Mouse (Mus musculus) lung, postnatal 36 days (tissue): Measurements from ENCODE around the gene Higd1c.
A peak's percentile ranks its signal among the peaks of the same experiment; 100 is the strongest.
"Not testable (repeated sequence)": the region's sequence is repeated elsewhere in the genome, so short reads cannot be mapped to it uniquely, and the experiment has no call there.

Experiments used
- DNase-seq: peaks from one replicate; pipeline ENCODE4 v3.0.0; 2022; ENCODE audit warnings: mixed read lengths

Gene Higd1c

DNA sequence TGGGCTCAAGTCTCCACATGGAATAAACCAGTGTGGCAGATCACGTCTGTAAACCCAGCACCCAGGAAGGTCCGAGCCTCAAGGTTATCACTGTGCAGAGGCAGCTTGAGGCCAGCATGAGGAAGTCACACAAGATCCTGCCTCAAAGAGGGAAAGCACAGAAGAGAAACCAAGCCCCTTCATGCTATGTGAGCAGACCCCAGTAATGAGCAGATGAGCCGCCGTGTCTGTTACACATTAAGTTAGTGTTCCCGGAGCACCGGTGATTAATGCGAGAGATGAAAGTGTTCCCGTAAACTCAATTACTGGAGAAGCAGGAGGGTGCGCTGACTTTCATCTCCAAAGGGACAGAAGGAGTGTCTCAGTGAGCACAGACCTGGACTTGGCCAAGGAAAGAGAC is 1.6 kb downstream of the Higd1c start:
- not testable (repeated sequence) for DNase-seq

DNA sequence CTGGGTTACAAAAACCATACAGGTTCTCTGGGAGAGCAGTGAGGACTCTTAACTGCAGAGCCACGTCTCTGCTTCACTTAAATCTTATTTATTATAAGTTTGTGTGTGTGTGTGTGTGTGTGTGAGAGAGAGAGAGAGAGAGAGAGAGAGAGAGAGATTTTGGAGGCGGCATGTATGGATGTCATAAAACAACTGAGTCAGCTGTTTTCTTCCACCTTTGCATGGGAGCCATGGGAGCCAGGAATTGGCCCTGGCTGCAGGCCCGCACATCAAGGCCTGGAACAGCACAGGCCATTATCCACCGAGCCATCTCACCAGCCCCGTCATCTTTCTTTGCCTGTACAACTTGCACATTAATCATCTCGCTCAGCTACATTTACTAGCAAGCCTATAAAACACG is 2.8 kb downstream of the Higd1c start:
- no peak for DNase-seq

DNA sequence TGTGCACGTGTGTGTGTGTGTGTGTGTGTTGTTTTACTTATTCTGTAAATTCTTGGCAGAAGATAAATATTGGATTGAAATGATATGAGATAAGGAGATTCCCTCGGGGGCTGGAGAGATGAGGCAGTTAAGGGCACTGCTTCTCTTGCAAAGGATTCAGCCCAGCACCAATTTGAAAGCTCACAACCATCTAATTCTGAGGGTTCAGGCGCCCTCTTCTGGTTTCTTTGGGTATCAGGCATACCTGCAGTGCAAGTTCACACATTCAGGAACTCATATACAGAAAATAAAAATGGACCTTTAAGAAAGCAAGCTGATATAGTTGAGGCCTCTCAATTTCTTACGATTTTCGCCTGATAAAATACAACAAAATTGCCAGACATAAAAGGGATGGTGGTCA is 10.7 kb downstream of the Higd1c start:
- peak; percentile 88 for DNase-seq

DNA sequence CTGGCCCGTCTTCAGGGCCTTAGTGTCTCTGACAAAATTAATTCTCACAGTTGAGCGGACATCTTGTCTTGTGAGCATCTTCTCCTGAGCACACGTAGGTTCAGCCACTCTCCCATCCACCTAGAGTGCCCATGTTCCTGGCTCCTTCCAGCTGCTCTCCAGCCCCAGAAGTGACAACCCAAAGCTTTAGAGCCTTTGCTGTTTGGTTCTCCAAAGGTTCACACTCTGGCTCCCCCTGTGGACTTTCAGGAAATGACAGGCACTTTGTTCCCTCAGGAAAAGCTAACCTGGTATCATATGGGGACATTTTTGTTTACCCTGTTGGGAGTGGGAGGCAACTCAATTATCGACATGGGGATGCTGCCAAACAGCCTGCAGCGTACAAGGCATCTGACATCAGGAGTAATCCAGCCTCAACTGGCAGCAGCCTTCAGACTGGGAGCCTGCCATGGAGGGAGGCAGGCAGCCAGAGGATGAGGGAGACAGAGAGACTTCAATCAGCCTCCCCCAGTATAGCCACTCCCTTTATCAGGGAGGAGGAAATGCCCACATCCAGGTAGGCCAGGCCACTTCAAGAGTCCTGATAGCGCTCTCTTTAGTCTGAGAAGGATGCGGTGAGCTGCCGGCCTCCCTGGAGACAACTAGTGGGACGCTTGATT is 13.6 kb downstream of the Higd1c start:
- DNase-seq = not testable (repeated sequence)

DNA sequence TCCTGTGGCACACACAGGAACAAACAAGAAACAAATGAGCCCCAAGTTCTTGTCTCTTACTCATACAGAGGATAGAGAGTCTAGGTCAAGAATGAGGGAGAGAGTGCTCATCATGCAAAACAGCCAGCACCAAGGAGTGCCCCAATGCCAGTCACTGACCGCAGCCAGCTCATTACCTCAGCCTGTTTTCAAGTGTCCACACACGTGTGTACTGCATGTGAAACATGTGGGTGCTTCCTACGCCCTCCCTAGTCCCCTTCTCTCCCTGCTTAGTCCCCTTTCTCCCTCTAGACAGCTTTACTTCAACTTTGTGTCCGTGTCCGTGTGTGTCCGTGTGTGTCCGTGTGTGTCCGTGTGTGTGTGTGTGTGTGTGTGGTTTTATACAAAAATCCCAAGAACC is 15.3 kb downstream of the Higd1c start:
- peak; percentile 31 for DNase-seq

DNA sequence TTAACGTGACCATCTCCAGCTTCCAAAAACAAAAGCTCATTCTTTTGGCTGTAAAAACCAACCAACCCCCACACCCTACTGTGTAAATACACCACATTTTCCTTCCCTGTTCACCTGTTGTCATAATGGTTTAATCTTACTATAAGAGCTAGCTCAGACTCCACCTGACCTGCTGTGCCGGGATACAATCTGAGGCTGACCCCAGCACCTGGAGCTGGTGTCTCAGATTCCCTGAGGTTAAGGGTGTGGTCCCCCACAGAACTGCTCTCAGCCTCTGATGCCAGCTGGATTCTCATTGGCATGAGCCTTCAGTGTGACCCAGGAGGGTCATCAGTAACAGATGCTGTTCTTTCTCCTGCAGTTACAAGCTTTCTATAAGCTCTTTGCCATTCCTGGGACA is 15.8 kb downstream of the Higd1c start:
- DNase-seq = no peak

DNA sequence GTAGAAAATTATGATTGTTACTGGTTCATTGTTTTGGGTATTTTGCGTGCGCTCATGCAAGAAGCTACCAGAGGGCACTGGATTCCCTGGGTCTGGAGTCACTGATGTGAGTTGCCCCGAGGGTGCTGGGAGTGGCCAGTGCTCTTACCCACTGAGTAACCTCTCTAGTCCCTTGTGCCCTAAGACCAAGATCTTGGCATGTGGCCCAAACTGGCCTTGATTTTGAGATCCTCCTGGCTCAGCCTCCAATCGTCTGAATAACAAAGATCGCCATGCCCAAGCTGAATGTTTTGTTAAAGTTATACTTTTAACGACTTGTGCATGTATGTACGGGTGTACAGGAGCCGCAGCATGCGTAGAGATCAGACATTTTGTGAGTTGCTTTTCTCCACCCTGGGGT is 21.4 kb downstream of the Higd1c start:
- DNase-seq = no peak

DNA sequence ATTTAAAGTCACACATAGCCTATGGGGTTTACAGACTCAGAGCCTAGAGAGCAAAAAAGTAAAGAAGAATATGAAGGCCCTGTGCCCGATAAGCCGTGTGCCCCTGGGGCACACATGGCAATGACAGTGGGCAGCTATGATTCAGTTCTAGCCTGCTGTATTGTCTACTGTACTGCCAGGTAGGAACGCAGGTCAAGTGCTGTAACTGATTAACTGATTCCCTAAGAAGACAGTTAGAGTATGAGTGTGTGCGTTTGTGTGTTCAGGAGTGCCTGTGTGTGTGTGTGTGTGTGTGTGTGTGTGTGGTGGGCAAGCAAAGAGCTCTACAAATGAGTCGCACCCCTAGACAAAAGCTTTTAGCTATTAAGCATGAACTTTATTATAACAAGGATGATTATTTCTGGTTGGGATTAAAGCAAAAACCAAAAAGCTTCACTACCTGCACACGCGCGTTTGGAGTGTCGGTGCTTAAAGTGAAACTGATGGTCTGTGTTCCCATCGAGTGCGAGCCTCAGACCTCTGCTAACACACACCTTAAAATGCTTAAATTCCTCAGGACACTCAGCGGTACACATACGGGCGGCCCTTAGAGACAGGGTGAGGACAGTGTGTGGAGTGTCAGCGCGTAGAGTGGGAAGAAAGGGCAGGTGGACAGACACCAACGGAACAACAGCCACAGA is 23.3 kb downstream of the Higd1c start:
- peak; percentile 52 for DNase-seq

DNA sequence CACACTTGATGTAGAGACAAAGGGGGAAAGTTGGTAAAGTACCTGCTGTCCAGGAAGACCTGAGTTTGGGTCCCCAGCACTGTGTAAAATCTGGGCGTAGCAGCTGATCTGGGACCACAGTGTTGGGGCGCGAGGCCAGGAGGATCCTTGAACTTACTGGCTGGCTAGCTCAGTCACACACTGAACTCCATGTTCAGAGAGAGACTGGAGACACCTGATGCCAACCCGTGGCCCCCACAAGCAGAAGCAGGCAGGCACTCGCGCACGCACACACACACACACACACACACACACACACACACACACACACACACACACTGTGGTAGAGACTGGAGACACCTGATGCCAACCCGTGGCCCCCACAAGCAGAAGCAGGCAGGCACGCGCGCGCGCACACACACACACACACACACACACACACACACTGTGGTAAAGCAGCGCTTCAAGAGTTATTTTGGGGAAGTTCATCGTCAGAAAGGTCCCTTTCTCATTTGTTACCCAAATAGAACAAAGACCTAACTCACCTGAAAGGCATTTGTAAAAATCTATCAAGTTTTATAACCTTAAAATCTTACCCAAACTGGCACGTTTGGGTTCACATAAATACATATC is 24.0 kb downstream of the Higd1c start:
- DNase-seq = no peak

DNA sequence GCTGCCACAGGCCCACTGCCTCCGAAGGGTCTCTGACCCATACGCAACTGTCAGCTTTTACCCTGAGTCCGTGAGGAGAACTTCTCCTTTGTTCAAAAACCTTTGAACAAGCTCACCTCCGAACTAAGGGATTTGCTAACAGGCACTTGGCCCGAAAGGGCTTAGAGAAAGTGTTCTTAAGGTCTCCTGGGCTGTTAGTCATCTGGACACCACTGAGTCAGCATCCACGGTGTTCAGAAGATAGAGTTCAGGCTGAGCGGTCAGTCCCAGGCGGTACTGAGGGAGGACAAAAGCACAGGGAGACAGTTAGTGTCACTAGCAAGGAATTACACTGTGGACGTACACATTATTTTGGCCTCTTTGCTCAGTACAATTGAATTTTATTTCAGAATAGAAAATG is 24.5 kb downstream of the Higd1c start:
- no peak for DNase-seq

DNA sequence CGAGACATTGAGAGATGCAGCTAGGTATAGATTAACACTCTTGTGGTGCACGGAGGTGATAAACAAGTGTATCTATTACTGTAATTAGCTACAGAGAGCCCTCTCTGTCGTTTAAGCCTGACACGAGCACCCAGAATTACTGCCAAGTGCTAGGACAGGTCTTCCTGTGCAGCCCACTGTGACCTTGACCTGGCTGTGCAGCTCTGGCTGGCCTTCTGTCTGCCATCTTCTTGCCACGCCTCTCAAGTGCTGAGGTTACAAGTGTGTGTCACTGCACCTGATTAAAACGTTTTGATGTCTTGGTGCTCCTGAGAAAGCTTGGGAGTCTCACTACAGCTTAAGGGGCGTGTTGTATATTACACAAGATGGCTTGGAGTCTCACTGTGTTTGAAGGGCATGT is 26.7 kb downstream of the Higd1c start:
- no peak for DNase-seq

DNA sequence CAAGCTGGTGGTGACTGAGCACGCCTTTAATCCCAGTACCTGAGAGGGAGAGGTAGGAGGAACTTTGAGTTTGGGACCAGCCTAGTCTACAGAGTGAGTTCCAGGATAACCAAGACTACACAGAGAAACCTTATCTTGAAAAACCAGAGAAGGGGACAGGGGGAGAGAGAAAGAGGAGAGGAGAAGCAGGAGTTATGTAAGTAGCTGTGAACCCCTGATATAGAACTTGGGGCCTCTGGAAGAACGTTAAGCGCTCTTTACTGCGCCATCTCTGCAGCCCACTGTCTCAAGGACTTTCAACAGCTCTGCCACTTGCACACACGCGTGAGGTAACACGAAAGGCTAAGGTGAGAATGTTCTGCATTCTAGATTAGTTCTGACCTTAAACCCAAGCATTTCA is 27.3 kb downstream of the Higd1c start:
- no peak for DNase-seq

DNA sequence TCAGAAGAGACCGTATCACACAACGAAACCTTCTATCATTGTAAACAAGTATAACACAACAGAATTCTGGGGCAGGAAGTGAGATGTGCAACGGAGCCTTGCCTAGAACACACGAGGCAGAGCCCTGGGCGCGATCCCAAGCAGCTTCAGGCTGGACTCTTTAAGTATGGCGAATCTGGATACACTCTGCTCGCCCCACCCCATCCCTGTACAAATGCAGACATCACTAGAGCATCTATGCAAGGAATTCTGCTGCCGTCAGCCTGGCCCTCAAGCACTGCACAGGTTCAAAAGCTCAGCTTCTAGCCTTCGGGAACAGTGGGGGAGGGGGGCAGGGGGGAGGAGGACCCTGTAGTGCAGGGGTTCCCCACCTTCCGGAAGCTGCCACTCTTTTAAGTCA is 28.7 kb downstream of the Higd1c start:
- DNase-seq = no peak

DNA sequence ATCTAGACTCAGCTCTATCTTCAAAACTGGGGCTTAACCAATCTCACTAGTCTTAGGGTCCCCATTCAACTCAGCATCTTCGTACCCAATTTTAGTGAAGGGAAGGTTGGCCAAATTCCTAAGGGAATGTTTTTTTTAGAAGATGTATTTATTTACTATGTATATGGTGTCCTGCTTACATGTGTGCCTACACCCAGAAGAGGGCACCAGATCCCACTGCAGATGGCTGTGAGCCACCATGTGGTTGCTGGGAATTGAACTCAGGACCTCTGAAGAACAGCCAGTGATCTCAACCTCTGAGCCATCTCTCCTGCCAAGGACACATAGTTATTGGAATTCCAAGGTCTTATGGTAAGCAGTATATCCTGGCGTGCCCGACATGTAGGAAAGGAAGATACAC is 31.2 kb downstream of the Higd1c start:
- no peak for DNase-seq

DNA sequence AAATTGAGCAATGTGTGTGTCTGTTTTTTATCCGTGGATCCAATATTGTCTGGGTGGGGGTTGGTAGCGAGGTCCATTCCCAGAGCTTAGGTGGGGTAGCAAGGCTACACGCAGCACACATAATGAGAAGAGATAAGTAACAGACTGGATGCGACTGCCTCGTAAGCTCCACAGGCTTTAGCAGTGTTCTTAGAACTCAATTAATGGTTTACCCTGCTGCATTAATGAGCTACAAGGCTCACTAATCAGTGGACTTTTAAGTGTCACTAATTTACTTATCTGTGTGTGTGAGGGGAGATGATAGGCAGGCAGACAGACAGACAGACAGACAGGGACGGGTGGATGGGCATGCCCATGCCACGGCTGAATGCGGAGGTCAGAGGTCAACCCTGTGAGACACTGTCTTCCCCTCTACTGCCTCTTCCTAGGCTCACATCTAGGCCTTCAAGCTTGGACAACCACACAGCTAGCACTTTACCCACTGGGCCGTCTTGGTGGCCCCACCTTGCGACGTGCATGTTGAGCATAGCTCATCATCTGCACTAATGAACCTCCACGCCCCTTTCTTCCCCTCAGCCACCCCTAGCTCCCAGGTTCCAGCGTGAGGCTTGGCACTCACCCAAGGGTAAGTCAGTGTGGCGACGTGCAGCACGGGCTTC is 36.4 kb downstream of the Higd1c start:
- DNase-seq = no peak

DNA sequence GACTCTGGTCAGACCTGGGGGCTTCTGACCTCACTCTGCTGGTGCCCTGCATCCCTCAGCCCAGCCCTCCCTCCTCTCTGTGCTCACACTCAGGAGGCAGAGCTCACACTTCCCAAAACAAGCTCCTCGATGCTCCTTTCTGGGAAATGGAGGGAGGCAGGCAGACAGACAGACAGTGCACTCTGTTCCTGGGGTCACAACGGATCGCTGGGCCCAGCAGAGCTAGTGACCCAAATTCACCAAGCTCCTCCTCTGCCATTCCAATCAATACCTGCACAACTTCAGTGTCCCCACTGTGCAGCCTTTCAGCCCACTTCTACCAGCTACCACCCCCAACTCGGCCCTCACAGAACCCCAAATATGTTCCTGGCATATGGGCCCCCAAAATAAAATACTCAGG is 37.5 kb downstream of the Higd1c start:
- DNase-seq = no peak

DNA sequence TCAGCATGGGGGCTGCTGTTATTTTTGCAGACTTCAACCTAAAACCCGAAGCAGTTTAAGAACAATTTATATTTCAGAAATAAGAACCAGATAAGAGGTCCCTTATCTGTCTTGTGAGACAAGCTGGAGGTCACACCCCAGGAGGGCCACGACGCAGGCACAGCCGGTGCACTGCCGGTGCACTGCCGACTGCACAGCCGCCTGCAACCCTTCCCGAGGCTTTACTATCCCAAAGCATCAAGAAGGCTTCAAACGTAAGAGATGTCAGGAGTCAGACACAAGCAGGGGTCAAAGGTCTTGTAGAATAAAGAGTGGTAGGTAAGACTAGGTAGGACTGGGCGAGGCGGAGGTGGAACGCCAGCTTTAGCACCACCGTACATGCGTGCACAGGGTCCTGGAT is 38.0 kb downstream of the Higd1c start:
- no peak for DNase-seq

DNA sequence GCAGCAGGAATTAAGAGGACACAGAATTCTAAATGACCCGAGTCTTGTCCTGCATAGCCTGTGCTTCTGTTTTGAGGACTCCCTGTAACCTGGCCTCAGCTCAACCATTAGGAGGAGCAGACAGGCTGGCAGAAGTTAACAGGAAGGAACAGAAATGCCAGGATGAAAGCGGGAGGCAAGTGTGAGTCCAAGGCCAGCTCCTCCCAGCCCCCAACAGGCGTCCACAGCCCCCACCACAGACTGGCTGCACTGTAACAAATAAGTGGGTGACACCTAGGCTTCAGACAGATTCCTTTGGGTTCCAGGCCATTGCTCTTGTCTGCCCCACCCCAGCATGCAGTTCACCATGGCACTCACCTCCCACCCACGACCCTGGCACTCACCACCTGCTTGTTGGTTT is 38.5 kb downstream of the Higd1c start:
- no peak for DNase-seq

DNA sequence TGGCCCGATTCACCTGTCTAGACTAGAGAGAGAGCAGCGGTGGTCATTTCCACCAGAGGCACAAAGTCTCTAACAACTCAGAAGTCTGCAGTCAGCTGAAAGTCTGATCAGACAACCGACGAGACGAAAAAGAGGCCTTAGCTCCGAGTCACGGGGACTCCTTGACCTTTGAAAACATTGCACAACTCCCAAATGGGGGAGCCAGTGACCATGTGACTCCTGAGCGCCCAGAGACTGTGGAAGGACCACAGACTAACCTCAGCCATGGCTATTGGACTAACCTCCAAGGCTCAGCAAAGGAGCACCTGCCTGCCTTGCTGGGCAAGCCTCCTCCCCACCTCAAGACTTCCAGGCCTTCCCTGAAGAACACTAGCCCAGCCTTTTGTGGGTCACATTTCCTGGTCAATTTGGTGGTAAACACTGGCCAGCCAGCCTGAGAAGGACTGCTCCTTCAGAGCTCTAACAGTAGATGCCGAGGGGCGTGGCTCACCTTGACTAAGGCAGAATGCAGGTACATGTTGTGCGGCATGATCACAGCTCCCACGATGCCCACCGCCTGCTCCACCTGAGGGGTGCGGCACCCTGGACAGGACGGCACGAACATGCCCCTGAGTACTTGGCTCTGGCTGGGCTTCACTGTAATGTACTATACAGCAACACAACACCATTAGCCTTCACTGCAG is 39.1 kb downstream of the Higd1c start:
- DNase-seq = peak; percentile 65

DNA sequence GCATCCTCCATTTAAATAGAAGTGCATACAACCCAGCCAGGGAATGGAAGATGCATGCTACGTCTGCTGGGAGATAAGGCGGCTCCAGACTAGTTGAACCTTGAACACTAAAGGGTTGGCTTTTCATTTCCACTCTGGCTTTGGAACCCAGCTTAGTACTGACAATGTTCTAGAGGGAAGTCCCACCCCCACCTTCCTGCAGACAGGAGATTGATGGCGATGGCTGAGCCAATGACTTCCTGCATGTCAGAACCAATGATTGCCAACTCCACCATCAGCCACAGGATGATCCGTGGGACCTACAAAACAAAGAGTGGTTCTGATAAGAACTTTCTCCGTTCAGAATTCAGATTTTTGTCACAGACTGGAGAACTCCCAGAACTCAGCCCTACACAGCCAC is 41.7 kb downstream of the Higd1c start:
- peak; percentile 24 for DNase-seq

DNA sequence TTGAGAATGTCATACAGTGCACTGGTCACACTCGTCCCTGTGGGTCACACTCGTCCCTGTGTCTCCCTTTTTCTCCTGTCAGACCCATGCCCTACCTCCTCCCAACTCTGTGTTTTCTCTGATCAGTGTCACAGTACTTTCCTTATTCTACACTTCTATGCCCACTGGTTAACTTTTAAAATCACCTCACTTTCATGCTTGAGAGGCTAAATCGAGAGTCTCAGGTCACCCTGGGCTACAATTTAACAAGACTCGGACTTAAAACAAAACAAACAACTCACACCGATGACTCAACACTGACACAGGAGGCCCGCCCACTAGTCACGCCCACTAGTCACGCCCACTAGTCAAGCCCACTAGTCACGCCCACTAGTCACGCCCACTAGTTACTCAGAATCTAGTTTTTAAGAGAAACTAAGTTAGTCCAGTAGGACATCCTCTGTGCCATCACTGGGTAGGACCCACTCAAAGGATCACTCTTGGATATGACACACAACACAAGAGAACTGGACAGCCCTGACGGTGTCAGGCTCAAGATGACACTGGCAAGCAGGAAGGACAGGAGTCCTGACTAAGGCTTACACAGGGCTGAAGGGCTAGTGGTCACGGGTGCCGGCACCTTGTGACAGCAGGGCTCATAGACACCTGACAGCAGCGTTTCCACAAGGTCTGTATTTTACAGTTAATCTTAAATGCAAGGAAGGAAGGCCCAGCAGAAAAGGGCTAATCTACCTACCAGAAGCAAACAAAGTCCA is 46.8 kb downstream of the Higd1c start:
- peak; percentile 80 for DNase-seq

DNA sequence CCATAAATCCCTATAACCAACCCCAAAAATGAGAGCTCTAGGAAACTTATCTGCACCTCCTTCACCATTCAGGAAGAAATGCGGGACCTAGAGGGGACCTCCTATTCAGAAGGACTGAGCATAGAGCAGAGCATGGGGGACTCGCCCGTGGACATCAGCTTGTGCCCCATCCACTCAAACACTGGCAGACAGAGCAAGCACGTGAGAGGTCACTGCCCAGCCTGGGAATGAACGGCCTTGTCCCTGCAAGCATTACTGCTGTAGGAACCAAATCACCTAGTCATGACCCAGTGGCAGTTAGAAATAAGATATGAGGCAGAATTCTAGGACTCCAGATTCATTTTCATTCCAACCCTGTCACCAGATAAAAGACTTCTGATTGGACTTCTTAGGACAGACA is 47.4 kb downstream of the Higd1c start:
- no peak for DNase-seq

DNA sequence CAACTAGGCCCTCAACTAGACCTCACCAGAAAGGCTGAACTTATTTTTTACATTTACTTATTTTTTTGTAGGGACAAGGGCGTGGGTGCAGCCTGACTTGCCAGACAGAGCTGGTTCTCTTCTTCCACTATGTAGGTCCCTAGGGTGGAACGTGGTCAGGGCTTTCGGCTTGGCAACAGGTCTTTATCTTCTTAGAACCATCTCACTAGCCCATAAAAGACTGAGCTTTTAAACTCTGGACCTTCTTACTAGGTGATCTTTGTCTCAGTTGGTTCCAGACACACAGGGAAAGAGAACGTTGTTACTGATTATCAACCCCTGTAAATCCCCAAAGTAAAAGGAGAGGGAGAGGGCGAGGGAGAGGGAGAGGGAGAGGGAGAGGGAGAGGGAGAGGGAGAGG is 49.0 kb downstream of the Higd1c start:
- no peak for DNase-seq
